Mouse (Mus musculus): Measurements from ENCODE around the gene Rpl31.
A peak's percentile ranks its signal among the peaks of the same experiment; 100 is the strongest.

Gene Rpl31

GRCm38 (mm10) chr1:39367601-39368266 is at the start of gene Rpl31:
Gene Rpl31 (plus strand): TSS chr1:39367842.
- DNase-seq (ENCODE audit: extremely low spot score) = peak; percentile 98

DNA sequence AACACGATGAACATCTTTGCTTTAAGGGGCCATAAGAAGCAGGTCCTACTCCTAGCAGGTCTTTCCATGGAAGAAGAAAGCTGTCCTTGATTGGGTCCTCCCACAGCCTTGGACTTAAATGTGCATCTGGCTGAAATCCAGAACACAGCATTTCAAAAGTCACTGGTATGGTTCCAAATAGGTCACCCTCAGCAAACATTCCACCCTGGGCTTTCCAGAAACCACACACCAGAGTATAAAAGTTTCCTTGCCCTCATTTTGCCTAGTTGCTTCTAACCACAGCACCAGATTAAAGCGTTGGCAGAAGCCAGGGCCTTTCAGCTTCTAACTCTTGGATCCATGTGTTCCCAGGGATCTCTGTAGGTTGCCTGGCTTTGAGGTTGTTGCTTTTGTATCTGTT is 49.7 kb upstream of the Rpl31 start:
- no peak for DNase-seq (ENCODE audit: extremely low spot score)

DNA sequence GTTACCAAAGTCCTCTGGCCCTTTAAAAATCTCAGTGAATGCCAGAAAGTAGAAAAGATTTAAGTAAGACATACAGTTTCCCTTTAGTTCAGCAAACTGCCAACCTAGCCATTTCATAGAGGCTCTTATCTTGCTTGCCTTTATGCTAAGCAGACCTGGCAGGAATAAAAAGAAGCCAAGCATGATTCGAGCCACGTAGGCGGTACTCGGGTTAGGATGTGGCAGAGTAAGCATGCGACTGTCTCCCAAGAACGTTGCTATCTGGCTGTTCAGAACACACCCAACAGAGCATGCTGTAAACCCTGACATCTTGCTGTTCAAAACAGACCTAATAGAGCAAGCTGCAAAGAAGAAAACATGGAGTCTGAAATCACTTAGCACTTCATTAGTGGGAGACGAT is 48.8 kb upstream of the Rpl31 start:
- DNase-seq (ENCODE audit: extremely low spot score) = no peak

DNA sequence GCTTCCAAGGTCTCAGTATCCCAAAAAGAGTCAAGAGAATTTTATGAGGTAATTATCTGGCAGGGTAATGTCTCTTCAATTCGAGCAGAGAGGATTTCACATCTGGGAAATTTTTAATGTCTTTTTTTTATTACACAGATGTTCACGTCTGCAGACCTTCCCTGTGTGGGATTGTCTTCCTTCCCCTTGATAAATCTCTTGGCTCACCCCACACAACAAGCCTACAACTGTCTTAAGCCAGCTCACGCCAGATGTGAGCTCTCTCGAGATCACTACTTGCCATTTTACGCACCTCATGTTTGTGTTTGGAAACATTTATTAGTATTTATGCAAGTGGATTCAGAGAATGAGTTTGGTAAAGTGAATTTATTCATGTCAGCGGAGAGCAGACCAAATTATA is 45.7 kb upstream of the Rpl31 start:
- no peak for DNase-seq (ENCODE audit: extremely low spot score)

DNA sequence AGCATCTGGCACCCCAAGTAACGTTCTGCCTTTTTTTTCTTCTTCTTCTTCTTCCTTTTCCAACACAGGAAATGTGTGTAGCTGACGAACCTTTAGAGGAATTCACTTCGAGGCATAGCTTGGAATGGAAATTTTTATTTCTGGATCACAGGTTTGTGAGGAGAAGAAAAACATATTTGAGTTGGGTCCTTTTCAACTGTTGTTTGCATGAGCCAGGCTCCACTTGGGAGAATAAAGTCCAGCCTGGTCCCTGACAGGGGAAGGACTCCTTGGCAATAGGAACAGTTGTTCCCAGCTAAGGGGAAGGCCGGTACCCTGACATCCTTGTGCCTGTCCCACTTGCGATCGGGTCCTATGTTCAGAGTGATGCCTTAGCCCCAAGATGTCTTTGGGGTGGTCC is 42.4 kb upstream of the Rpl31 start:
- DNase-seq (ENCODE audit: extremely low spot score) = no peak

GRCm38 (mm10) chr1:39327546-39327945 is 40.1 kb upstream of the Rpl31 start:
- DNase-seq (ENCODE audit: extremely low spot score) = no peak

DNA sequence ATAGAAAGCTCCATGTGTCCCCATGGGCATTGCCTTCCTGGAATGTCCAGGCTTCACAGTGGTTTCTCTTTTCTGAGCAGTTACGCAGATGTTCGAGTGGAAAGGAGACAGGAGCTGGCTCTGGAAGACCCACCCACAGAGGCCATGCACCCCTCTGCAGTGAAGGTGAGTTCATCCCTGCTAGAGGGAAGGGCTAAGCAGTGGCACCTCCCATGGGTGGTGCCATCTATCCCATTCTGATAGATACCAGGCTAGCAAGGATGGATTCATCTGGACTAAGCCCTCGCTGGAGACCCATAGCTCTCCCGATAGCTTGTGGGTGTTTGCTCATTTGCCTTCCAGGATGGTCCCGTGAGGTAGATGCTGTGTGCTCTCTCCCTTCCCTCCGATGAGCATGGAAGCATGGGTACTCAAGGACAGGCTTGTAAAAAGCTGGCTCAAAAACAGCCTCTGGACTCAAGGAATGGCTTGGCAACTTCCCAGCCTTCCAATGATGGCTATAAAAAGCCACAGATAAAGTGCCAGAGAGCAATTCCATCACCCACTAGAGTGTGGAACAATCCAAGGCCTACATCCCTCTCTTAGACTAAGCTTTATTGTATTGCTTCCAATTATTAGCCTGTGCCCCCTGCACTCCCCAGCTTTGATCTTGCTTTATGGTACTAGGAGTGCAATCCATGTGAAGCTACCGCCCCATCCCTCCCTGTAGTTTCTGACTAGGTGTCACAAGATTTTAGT is 36.6 kb upstream of the Rpl31 start:
- DNase-seq (ENCODE audit: extremely low spot score) = no peak

GRCm38 (mm10) chr1:39332456-39332855 is 35.2 kb upstream of the Rpl31 start:
- DNase-seq (ENCODE audit: extremely low spot score) = no peak

DNA sequence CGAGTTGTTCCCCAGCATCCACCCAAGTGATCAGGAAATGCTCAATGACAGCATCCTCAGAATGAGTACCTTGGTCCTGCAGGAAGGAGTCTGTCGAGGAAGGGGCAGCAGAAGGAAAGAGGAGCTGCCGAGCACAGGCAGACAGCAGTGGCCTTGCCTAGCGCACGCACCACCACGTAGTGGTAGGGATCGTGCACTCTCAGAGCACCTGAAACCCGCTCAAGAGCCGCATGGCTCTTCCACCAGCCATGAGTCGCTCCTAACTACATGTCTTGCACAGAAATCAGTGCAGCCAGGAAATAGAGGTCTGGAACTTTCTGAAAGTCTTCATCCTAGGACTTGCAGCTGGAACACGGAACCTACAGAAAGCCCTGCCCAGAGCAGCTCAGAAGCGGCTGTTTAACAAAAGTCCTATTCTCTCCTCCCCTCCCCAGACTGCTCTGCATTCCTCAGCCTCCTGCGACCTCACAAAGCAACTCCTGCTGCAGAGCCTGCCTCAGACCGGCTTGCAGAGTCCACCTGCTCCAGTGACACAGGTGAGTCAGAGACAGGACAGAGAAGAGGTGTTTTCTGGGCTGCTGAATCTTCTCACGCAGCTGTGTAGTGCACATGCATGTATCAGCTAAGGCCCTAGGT is 32.0 kb upstream of the Rpl31 start:
- DNase-seq (ENCODE audit: extremely low spot score) = peak; percentile 8

DNA sequence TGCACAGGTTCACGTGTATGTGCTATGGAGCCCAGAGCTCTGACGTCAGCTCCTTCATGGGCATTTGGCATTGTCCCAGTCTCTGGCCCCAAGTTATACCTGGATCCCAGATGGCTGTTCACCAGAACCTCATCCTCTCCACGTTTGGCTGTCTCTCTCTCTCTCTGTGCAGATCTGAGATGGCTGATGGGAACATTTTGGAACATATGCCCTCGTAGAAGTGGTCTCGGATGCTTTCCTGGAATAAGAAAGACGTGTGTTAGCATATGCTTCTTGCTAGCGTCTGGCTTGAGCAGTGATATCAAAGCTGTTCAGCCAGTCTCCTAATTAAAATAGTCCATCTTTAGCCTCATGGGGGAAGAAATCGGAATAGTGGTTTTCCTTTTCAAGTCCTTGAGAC is 30.9 kb upstream of the Rpl31 start:
- no peak for DNase-seq (ENCODE audit: extremely low spot score)

- DNase-seq (ENCODE audit: extremely low spot score) = no peak
Observed at GRCm38 (mm10) chr1:39338831-39339230, 28.8 kb upstream of the Rpl31 start.

DNA sequence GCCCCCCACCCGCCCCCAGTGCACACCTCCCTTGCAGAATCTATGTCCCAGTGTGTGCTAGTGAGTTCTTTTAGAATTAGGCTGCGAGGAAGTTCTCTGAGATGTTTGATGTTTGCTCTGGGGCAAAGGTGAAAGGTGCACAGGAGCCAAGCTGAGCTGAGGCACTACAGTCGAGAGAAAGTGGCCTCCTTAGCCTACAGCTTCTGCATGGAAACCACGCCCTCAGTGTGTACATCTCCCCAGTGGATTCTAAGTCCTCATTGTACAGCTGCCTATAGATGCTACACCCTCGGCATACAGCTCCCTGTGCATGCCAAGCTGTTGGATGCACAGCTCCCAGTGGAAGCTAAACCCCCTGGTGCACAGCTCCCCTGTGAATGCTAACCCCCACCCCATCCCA is 28.2 kb upstream of the Rpl31 start:
- no peak for DNase-seq (ENCODE audit: extremely low spot score)

GRCm38 (mm10) chr1:39340156-39340555 is 27.5 kb upstream of the Rpl31 start:
- DNase-seq (ENCODE audit: extremely low spot score) = no peak

DNA sequence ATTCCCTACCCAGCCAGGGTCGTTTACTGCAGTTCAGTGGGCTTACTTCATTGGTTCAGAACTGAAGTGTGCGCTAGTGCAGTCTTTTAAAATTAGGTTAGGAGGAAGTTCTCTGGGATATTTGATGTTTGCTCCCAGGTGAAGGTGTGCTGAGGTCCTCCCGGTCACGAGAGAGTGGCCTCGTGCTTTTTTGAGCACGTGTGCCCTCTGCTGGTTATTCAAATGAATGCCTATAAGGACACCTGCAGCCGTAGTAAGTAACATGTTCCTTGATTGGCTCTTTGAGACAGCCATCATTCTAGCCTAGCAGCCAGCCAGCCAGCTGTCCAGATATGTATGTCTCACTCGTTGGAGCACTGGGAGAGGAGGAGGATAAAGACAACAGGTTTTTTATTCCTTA is 27.0 kb upstream of the Rpl31 start:
- DNase-seq (ENCODE audit: extremely low spot score) = peak; percentile 39

- no peak for DNase-seq (ENCODE audit: extremely low spot score)
Observed at GRCm38 (mm10) chr1:39341807-39342206, 25.8 kb upstream of the Rpl31 start.

GRCm38 (mm10) chr1:39343242-39343641 is 24.4 kb upstream of the Rpl31 start:
- DNase-seq (ENCODE audit: extremely low spot score) = no peak

- no peak for DNase-seq (ENCODE audit: extremely low spot score)
Observed at GRCm38 (mm10) chr1:39344981-39345600, 22.6 kb upstream of the Rpl31 start.

GRCm38 (mm10) chr1:39349001-39349400 is 18.6 kb upstream of the Rpl31 start:
- no peak for DNase-seq (ENCODE audit: extremely low spot score)

GRCm38 (mm10) chr1:39349427-39349826 is 18.2 kb upstream of the Rpl31 start:
- no peak for DNase-seq (ENCODE audit: extremely low spot score)

DNA sequence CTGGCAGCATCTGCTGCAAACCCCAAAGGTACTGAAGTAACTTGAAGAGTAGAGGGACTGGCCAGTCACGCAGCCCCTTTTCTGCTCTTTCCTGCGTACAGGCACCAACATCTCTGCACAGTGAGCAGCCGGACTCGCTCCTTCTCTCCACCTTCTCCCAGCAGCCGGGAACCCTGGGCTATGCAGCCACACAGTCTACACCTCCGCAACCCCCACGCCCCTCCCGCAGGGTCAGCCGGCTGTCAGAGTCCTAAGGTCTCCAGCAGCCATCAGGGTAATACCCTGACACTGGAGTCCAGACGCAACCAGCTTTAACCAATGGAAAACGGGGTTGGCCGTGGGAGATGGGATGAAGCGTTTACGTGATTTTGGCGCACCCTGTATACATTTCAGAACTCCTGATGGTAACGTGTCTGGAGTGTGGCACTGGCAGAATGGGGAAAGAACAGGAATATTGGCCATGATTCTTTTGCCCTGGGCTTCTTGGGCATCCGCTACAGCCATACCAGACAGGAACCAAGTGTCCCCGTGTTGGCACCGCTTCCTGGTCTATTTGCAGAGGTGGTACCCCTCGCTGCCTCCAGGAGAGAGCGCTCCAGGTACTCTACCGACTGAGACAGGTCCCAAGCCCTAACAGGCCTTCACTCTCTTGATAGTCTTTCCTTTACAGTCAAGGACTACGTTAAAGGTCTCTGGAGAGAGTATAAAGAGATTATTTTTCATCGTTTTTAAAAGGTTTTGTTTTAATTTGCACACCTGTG is 5.7 kb upstream of the Rpl31 start:
- no peak for DNase-seq (ENCODE audit: extremely low spot score)

- DNase-seq (ENCODE audit: extremely low spot score) = no peak
Observed at GRCm38 (mm10) chr1:39362515-39362893, 5.1 kb upstream of the Rpl31 start.

GRCm38 (mm10) chr1:39365562-39365961 is 2.1 kb upstream of the Rpl31 start:
- no peak for DNase-seq (ENCODE audit: extremely low spot score)

All from embryo, embryonic 9.5 days (tissue).